Mouse (Mus musculus) CH12.LX (cell line): ENCODE data around the gene Tbpl1. TPM values are rescaled to one million over a fixed set of nuclear protein-coding genes. Genes with fewer than 3 reads are reported as not detected.

ENCODE experiments used
- DNase-seq: peaks from one replicate; pipeline ENCODE4 v3.0.0-alpha.2; 2013; ENCODE audit errors: extremely low read depth
- H3K27ac ChIP-seq: 2 replicates; pipeline ENCODE4 v1.5.1; 2012; ENCODE audit warnings: low read depth, mild to moderate bottlenecking, control low read depth, moderate library complexity; ENCODE audit not compliant: insufficient read depth
- H3K27me3 ChIP-seq: replicated peaks from 2 replicates; pipeline ENCODE3; 2012; ENCODE audit warnings: inconsistent platforms
- H3K36me3 ChIP-seq, 2 experiments: replicated peaks in 1 of 2; 2 replicates each; pipeline versions ENCODE3 to v1.6.1; 2012; ENCODE audit warnings: inconsistent platforms in 1 of 2, low read length in 1 of 2, mild to moderate bottlenecking in 1 of 2, mixed read lengths in 1 of 2, moderate library complexity in 1 of 2; ENCODE audit not compliant: control insufficient read depth in 1 of 2, insufficient read depth in 1 of 2
- H3K4me1 ChIP-seq, 2 experiments: 2 replicates each; pipeline ENCODE4 v1.6.1; 2012; ENCODE audit warnings: inconsistent platforms in 1 of 2, moderate library complexity in 1 of 2; ENCODE audit not compliant: insufficient read depth in 2 of 2, control insufficient read depth in 1 of 2
- H3K4me2 ChIP-seq: 2 replicates; pipeline ENCODE4 v1.6.1; 2012; ENCODE audit warnings: low read depth, mild to moderate bottlenecking, control low read depth; ENCODE audit not compliant: poor library complexity, insufficient read depth, severe bottlenecking
- H3K4me3 ChIP-seq, 3 experiments: fragments of 150-350 bp in 1 of 3; sonication (generic) in 1 of 3; replicated peaks in 1 of 3; 2 replicates each; pipeline versions ENCODE3 to v1.5.1; 2011 to 2012; ENCODE audit warnings: low read depth in 2 of 3, low read length in 2 of 3, mild to moderate bottlenecking in 2 of 3, moderate library complexity in 2 of 3, control low read depth in 1 of 3, improper control_type of control experiment in 1 of 3, inconsistent platforms in 1 of 3, mixed read lengths in 1 of 3; ENCODE audit not compliant: poor library complexity in 1 of 3
- H3K79me2 ChIP-seq: replicated peaks from 2 replicates; pipeline ENCODE4 v1.6.1; 2012; ENCODE audit warnings: mild to moderate bottlenecking, moderate library complexity; ENCODE audit not compliant: control insufficient read depth, poor library complexity, insufficient read depth, severe bottlenecking; ENCODE audit errors: extremely low read depth
- H3K9ac ChIP-seq: 2 replicates; pipeline ENCODE4 v1.6.1; 2012; ENCODE audit warnings: low read depth, mild to moderate bottlenecking, control low read depth, moderate library complexity; ENCODE audit not compliant: insufficient read depth
- H3K9me3 ChIP-seq: replicated peaks from 2 replicates; pipeline ENCODE3; 2012; ENCODE audit warnings: low read length, inconsistent platforms, mixed read lengths
- CHD2 ChIP-seq: IDR thresholded peaks from 2 replicates; pipeline ENCODE4 v1.6.1; 2011; ENCODE audit warnings: low read length, improper control_type of control experiment
- E2F4 ChIP-seq: IDR thresholded peaks from 2 replicates; pipeline ENCODE4 v1.6.1; 2011; ENCODE audit warnings: low read depth, low read length, improper control_type of control experiment; ENCODE audit not compliant: insufficient replicate concordance
- ETS1 ChIP-seq: conservative IDR thresholded peaks from 2 replicates; pipeline ENCODE4 v1.6.1; 2012; ENCODE audit warnings: low read depth, mild to moderate bottlenecking, inconsistent platforms, low read length, improper control_type of control experiment, moderate library complexity
- HCFC1 ChIP-seq: IDR thresholded peaks from 2 replicates; pipeline ENCODE4 v1.6.1; 2012; ENCODE audit warnings: low read depth, mild to moderate bottlenecking, inconsistent platforms, low read length, improper control_type of control experiment
- IRF4 ChIP-seq: IDR thresholded peaks from 2 replicates; pipeline ENCODE4 v1.6.1; 2014; ENCODE audit warnings: low read depth, mild to moderate bottlenecking, inconsistent platforms, low read length, improper control_type of control experiment
- JUN ChIP-seq: IDR thresholded peaks from 2 replicates; pipeline ENCODE4 v1.6.1; 2011; ENCODE audit warnings: low read depth, mild to moderate bottlenecking, low read length, improper control_type of control experiment, moderate library complexity; ENCODE audit not compliant: insufficient read depth
- MEF2A ChIP-seq: IDR thresholded peaks from 2 replicates; pipeline ENCODE4 v1.6.1; 2014; ENCODE audit warnings: low read depth, mild to moderate bottlenecking, inconsistent platforms, low read length, improper control_type of control experiment, borderline replicate concordance
- NELFE ChIP-seq: IDR thresholded peaks from 2 replicates; pipeline ENCODE4 v1.6.1; 2011; ENCODE audit warnings: low read depth, low read length, improper control_type of control experiment
- PAX5 ChIP-seq: IDR thresholded peaks from 2 replicates; pipeline ENCODE4 v1.6.1; 2012; ENCODE audit warnings: low read length, inconsistent platforms, mixed read lengths
- POLR2AphosphoS2 ChIP-seq: IDR thresholded peaks from 2 replicates; pipeline ENCODE4 v1.6.1; 2011; ENCODE audit warnings: low read depth, low read length, improper control_type of control experiment
- RCOR1 ChIP-seq: conservative IDR thresholded peaks from 2 replicates; pipeline ENCODE4 v1.6.1; 2012; ENCODE audit warnings: low read depth, mild to moderate bottlenecking, inconsistent platforms, low read length, improper control_type of control experiment
- SMC3 ChIP-seq: IDR thresholded peaks from 2 replicates; pipeline ENCODE4 v1.6.1; 2011; ENCODE audit warnings: low read depth, low read length, improper control_type of control experiment
- dilution Hi-C: fragments of 300-500 bp; cut with MboI; formaldehyde crosslinking; loops from 2 replicates; pipeline ENCODE4 v1.14.3; 2020; ENCODE audit warnings: low sequenced_read_pairs; ENCODE audit not compliant: extremely low pct_unique_long_range_greater_than_20kb, extremely low pct_ligation_motif_present
- in situ Hi-C: fragments of 300-500 bp; cut with MboI; formaldehyde crosslinking; loops from 3 replicates; pipeline ENCODE4 v1.14.3; 2019; ENCODE audit warnings: low sequenced_read_pairs, low pct_ligation_motif_present, low pct_unique_long_range_greater_than_20kb, mixed read lengths
- polyA plus RNA-seq: library from polyadenylated mRNA; unstranded; fragments of >175 nt; gene quantifications from 2 replicates; pipeline ENCODE4 v1.2.1, GENCODE M21; 2012; ENCODE audit warnings: low read depth; ENCODE audit not compliant: insufficient read length
- total RNA-seq, 2 experiments: library from RNA; depleted of rRNA; stranded (reverse); fragments of 300-350 nt in 1 of 2; fragments of >200 nt in 1 of 2; gene quantifications; 2 replicates each; pipeline ENCODE4 v1.2.3; 2012 to 2014

Gene Tbpl1
- total and polyA plus RNA-seq, 3 experiments: 34.6 to 54.6 (median 46.9) TPM

- Histone ChIP-seq H3K9ac (no peak overlapping the region), H3K27ac (no peak overlapping the region)
- in situ Hi-C loops: no loop called here
Observed at GRCm38 (mm10) chr10:22708190-22708843, 23.4 kb downstream of the Tbpl1 start.

GRCm38 (mm10) chr10:22703844-22704243 is 27.9 kb downstream of the Tbpl1 start:
- in situ Hi-C loops: no loop called here
- no peaks in the 10 kb centered on the region for H3K9me3 ChIP-seq
- H3K4me3 ChIP-seq: no peak overlapping the region
- no peaks in the 10 kb centered on the region for H3K27me3 ChIP-seq
- H3K4me1 ChIP-seq: peaks cover 0 to 30% of the 10 kb centered on the region in 2 experiments; a peak in 3 of 4 replicates
- H3K4me2 ChIP-seq: no peak overlapping the region
- DNase-seq: no peak
- peaks cover 40 to 77% of the 10 kb centered on the region in 2 experiments for H3K36me3 ChIP-seq
- H3K9ac ChIP-seq: no peak overlapping the region
- TF ChIP-seq SMC3 (no peak), JUN (no peak), PAX5 (no peak), HCFC1 (no peak), E2F4 (no peak), POLR2AphosphoS2 (no peak)
- no peak overlapping the region for H3K27ac ChIP-seq
- H3K79me2 ChIP-seq: no peaks in the 10 kb centered on the region
- dilution Hi-C loops: no loop called here

More at GRCm38 (mm10) chr10:22708190-22708843, 23.4 kb downstream of the Tbpl1 start:
- no peak for DNase-seq
- no peak overlapping the region for H3K4me3 ChIP-seq
- dilution Hi-C loops: no loop called here
- no peaks in the 10 kb centered on the region for H3K9me3 ChIP-seq
- H3K36me3 ChIP-seq: peaks cover 50 to 77% of the 10 kb centered on the region in 2 experiments
- H3K79me2 ChIP-seq: peaks cover 3% of the 10 kb centered on the region
- TF ChIP-seq RCOR1 (no peak), ETS1 (no peak), CHD2 (no peak), MEF2A (no peak), IRF4 (no peak), NELFE (no peak), E2F4 (no peak)
- TF ChIP-seq, all 38 proteins: peak for 0
- Histone ChIP-seq H3K4me1 (no peaks in the 10 kb centered on the region), H3K27me3 (no peaks in the 10 kb centered on the region), H3K4me2 (no peak overlapping the region)
